Mouse (Mus musculus) stomach, postnatal 0 days (tissue): ENCODE data around the gene Trub2.

Source experiments
- CTCF ChIP-seq: IDR thresholded peaks from 2 replicates; pipeline ENCODE4 v1.5.1; 2016; ENCODE audit warnings: antibody characterized with exemption, low read depth, mild to moderate bottlenecking, moderate library complexity
- EP300 ChIP-seq: optimal IDR thresholded peaks from 2 replicates; pipeline ENCODE3; 2016; ENCODE audit warnings: antibody characterized with exemption

- TF ChIP-seq CTCF (no peak), EP300 (no peak)
Measured at GRCm38 (mm10) chr2:29826926-29827708, 38.8 kb upstream of the Trub2 start.
